Mouse (Mus musculus) granulocyte monocyte progenitor cell, adult 5-6 weeks (primary cell): ENCODE measurements around the gene Gck. TPM values are rescaled to one million over a fixed set of nuclear protein-coding genes. Genes with fewer than 3 reads are reported as not detected.
"Not testable (repeated sequence)": the region's sequence is repeated elsewhere in the genome, so short reads cannot be mapped to it uniquely, and the experiment has no call there.

ENCODE experiments used
- ATAC-seq: replicated peaks from 2 replicates; pipeline ENCODE4 v1.8.0; 2016; ENCODE audit warnings: mild to moderate bottlenecking, moderate TSS enrichment, inconsistent platforms; ENCODE audit not compliant: poor library complexity, severe bottlenecking
- total RNA-seq, 2 experiments: library from RNA; stranded (forward) in 1 of 2; stranded (reverse) in 1 of 2; fragments of 200-712, 200-1000 nt in 1 of 2; fragments of >200 nt in 1 of 2; fragmentation: Nextera tagmentation in 1 of 2; gene quantifications; 2 replicates each; pipeline ENCODE4 v1.2.3; 2014 to 2017

Gck gene
- total RNA-seq, 2 experiments from 2014 or later = not detected

- no peak for ATAC-seq
Measured at GRCm38 (mm10) chr11:5913936-5914335, 35.9 kb downstream of the Gck start.

DNA sequence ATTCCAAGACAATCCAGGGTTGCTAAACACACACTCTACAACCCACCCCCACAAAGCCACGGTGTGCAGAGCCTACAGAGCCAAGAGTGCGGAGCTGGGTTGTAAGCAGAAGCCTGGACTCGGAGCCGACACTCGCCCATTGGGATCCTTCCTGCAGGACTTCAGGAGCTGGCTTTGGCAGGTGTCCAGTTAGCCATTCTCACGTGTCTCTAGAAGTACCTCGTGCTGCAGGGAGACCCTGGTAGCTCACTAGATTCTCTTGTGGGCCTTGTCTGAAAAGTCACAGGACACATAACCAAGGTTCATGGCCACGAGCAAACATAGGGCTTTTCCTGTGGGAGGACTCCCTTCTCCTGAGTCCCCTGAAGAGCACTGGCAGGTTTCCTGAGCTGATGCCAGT, 36.6 kb downstream of the Gck start:
- no peak for ATAC-seq

GRCm38 (mm10) chr11:5912635-5913034, 37.2 kb downstream of the Gck start:
- ATAC-seq = peak; percentile 84

GRCm38 (mm10) chr11:5908642-5909041, 41.2 kb downstream of the Gck start:
- no peak for ATAC-seq

DNA sequence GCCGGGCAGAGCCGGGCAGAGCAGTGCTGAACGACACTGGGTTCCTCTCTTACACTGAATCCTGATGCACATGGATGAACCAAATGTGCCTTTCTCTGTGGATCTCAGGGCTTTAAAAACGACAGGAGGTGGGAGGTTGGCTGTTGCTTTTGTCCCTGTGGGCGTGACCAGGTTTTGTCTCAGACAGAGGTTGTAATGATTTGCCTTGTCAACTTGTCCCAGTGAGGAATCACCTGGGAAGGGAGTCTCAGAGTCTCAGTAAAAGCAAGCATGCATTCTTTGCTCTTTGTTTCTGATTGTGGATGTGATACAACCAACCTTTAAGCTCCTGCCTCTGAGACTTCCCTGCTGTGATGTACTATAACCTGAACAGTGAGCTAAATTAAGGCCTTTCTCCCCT, 42.8 kb downstream of the Gck start:
- ATAC-seq = no peak

DNA sequence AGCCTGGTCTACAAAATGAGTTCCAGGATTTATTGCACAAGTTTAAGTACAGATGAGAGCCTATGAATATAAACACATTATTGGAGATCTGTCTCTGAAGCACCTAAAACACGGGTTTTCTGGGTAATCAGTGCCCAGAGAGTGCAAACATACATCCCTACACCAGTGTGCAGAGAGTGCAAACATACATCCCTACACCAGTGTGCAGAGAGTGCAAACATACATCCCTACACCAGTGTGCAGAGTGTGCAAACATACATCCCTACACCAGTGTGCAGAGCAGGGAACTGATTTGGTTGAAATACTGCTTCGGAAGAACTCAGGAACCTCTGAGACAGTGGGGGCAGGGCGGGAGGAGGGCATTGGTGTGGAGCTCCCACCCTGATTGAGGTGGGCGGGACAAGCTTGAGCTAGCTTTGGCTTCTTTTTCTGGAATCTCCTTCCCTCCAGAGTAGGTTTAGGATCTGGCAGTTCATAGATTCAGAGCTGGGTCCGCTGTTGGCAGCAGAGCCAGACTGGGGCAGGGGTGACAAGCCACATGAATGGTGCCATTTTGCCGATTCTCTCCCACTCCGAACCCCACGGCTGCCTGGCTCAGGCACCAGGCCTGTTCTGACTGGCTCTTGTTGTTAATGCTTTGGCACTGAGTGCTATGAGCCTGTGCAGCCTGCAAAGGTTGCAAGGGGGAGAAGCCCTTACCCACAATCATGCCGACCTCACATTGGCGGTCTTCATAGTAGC, 43.9 kb downstream of the Gck start:
- ATAC-seq = no peak

- no peak for ATAC-seq
Measured at GRCm38 (mm10) chr11:5904871-5905270, 45.0 kb downstream of the Gck start.

DNA sequence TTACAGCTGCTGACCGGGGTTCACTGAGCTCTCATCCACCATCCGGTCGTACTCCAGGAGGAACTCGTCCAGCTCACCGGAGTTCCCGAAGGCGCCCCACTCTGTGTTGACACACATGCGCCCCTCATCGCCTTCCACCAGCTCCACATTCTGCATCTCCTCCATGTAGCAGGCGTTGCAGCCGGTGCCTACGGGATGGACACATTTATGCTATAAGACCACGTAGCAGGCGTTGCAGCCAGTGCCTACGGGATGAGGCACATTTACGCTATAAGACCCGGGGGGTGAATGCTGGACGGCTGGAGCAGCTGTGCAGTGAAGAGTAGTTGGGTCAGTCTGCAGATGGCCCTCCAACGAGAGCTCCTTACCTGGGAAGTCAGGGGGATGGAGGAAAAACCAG, 45.5 kb downstream of the Gck start:
- no peak for ATAC-seq

GRCm38 (mm10) chr11:5903844-5904243, 46.0 kb downstream of the Gck start:
- no peak for ATAC-seq

- no peak for ATAC-seq
Measured at GRCm38 (mm10) chr11:5902390-5902789, 47.5 kb downstream of the Gck start.

- ATAC-seq = peak; percentile 61
Measured at GRCm38 (mm10) chr11:5901950-5902349, 47.9 kb downstream of the Gck start.

DNA sequence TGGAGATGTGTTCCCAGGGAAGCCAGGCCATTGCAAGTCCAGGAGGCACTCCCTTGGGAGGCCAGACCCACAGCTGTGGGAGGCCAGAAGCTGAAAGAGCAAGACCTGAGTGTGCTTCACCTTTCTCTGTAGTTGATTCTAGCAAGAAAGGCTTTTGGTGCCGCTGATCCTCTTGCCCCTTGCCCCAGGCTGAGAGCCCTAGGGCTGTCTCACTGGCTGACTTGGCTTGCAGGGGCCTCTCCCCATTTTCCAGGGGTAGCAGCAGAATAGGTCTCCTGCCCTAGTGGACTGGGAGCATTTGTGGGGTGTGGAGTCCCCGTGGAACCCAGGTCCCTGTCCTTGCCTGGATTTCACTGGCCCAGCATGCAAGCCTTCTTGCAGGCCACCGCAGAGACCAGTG, 48.6 kb downstream of the Gck start:
- ATAC-seq = no peak

- no peak for ATAC-seq
Measured at GRCm38 (mm10) chr11:5899286-5899685, 50.6 kb downstream of the Gck start.

- no peak for ATAC-seq
Measured at GRCm38 (mm10) chr11:5898531-5898930, 51.4 kb downstream of the Gck start, which contains the start of gene Myl7. Gene Myl7, minus strand, starts transcription at chr11:5898782.

DNA sequence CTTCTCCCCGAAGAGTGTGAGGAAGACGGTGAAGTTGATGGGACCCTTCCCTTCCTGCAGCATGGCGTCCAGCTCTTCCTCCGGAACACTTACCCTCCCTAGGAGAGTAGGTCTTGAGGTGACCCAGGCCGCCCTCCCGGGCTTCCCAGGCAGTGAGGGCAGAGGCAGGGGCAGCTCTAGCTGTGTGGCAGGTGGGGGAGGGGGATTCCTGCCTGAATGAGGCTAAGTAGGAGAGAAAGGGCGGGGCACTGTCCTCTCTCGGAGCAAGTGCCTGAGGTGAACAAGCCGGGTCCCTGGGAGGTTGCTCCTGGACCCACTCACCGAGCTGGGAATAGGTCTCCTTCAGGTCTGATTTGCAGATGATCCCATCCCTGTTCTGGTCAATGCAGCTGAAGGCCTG, 52.0 kb downstream of the Gck start:
- no peak for ATAC-seq

- 0 out of 2 replicates have a peak, but pooled peaks have one; percentile 10 for ATAC-seq
Measured at GRCm38 (mm10) chr11:5897230-5897629, 52.7 kb downstream of the Gck start.

GRCm38 (mm10) chr11:5893807-5894206, 56.1 kb downstream of the Gck start:
- ATAC-seq = no peak

- ATAC-seq = no peak
Measured at GRCm38 (mm10) chr11:5892810-5893368, 57.0 kb downstream of the Gck start.

DNA sequence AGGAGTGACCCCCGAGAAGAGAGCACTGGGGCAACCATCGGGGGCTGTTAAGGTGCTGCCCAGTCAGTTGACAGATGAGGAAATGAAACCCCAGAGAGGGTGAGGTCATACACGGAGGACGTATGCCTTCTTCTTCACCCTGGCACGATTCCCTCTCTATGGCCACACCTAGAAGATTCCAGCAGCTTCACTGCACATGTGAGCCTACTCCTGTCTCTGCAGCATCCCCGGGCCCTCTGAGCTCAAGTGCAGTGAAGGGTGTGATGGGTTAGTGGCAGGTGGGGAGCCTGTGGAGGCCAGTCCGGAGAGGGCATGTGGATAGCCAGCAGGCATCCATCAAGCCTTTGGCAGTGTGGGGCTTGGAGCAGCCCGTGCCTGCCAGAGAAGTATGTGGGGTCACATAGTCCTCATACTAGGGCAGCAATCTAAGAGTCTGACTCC, 57.7 kb downstream of the Gck start:
- peak; percentile 83 for ATAC-seq

DNA sequence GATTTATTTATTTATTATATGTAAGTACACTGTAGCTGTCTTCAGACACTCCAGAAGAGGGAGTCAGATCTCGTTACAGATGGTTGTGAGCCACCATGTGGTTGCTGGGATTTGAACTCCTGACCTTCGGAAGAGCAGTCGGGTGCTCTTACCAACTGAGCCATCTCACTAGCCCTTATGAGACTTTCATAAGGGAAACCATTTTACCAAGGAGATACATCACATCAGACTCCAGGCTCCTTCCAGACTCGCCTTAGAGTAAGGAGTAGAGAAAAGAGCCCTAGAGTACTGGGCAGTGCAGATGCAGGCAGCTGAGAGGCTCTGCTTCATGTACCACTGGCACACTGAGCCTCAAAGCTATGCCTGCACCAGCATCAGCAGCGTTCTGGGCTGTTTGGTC, 61.3 kb downstream of the Gck start:
- not testable (repeated sequence) for ATAC-seq

DNA sequence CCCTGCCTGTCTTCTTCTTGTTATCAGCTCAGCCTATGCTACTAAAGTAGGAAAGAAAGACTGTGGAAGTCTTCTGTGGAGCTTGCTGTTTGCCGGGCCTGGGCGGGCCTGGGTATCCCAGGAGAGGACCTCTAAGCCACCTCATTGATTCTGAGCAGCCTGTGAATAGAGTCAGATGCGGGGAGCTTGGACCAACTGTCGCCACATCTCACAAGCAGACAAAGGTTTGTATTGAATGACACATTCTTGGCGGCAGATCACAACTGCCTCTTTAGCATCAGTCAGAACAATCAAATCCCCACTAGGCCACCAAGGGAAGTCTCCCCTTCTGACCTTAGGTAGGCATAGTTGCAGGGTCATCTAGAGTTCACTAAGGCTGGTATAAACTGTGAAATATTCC, 62.6 kb downstream of the Gck start:
- no peak for ATAC-seq

DNA sequence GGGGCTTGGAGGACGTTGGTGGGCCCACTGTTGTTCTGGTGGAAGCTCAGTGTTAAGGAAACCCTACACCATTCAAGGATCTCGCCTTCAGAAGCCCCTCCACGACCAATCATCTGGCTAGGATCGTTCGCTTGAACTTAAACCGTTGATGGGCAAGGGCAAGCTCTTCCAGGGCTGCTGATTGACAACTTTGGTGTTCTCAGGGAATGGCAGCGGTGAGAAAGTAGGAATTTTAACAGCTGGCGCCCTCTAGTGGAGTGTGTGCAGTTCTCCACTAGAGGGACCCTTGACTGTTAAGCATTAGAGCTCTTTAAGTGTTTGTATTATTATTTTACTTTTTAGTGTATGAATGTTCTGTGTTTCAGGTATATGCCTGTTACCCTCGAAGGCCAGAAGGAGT, 63.7 kb downstream of the Gck start:
- peak; percentile 60 for ATAC-seq
